Mouse (Mus musculus): ENCODE measurements around the gene Fndc3b.

The Fndc3b gene

DNA sequence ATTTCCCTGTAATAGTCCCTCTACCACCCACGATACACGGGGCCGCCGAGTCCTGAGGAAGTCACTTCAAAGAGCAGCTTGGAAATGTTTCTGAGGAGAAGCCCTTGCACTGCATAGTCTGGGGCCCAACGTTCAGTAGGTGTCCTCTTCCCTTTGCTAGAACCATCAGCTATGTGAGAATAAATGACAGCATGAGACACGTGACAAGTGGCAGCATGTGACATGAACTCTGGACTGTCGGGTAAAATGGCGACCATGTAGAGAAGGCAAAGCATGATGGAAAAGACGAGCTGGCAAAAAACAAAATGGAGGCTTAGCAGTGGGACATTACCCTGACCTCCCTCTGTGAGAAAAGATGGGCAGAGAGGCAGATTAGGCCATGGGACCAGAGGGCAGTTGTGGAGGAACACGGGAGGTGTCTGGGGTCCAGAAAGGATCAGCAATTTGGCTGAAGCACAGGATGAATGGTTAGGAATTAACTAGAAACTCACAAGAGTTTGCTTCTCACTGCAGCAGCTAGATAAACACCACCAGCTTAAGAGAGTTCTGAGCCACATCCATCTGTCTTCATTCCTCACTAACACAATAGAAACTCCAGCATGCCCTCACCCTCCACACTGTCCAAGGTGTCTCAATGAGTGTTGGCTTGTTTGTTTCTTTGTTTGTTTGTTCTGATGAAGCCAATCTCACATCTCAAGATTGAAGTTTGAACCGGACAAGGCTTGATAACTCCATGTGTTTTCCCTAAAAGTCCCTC is 118.2 kb downstream of the Fndc3b start:
- no peak for DNase-seq (ENCODE audit: low read depth)

DNA sequence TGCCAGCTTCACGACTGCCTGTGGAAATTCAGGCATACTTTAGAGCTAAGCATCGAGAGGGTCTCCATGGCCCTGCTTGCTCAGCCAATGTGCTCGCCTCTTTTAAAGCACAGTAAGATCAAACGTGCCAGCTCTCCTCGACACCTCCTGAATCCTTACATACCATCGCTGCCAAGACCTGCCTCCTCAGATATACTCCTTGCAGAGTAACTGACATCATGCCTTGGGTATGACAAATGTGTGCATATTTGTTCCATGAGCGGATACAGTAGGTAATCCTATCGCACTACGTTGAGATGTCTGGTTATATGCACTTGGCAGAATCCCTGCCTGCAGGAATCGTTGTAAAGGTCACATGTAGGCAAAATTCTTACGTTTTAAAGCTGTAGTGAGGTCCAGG is 120.3 kb downstream of the Fndc3b start:
- DNase-seq (ENCODE audit: low read depth), result no peak

DNA sequence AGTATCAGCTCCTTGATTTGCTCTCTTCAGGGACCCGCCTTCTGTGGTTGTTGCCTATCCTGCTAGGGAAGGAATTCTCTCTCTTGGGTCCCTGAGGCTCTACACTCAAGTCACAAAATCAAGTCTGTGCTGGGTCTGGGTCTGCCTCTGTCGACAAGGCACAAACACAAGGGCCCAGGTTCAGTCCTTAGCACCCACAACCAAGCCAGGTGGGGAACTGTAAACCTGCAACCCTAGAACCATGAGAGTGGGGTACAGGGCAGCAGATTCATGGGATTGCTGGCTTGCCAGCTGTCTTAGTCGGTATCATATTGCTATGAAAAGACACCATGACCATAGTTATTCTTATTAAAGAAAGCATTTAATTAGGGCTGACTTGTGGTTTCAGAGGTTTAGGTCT is 121.8 kb downstream of the Fndc3b start:
- DNase-seq (ENCODE audit: low read depth), result no peak

DNA sequence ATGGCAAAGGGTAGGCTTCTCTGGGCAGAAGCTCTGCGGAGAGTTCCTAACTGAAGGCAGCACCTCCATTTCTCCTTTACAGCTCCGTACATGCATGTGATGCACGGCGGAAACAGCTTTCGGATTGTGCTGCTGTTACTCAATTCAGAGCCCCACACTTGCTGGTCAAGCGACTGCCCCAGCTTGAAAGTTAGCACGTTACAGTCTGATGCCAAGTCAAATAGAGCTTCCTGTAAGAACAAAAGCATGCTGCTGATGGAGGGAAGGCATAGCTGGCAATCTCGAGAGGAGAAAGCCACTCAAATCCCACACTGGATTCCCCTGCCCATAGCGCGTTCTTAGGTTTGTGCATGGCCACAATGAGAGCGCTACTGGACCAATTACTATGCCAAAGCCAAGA is 122.5 kb downstream of the Fndc3b start:
- DNase-seq (ENCODE audit: low read depth), result no peak

DNA sequence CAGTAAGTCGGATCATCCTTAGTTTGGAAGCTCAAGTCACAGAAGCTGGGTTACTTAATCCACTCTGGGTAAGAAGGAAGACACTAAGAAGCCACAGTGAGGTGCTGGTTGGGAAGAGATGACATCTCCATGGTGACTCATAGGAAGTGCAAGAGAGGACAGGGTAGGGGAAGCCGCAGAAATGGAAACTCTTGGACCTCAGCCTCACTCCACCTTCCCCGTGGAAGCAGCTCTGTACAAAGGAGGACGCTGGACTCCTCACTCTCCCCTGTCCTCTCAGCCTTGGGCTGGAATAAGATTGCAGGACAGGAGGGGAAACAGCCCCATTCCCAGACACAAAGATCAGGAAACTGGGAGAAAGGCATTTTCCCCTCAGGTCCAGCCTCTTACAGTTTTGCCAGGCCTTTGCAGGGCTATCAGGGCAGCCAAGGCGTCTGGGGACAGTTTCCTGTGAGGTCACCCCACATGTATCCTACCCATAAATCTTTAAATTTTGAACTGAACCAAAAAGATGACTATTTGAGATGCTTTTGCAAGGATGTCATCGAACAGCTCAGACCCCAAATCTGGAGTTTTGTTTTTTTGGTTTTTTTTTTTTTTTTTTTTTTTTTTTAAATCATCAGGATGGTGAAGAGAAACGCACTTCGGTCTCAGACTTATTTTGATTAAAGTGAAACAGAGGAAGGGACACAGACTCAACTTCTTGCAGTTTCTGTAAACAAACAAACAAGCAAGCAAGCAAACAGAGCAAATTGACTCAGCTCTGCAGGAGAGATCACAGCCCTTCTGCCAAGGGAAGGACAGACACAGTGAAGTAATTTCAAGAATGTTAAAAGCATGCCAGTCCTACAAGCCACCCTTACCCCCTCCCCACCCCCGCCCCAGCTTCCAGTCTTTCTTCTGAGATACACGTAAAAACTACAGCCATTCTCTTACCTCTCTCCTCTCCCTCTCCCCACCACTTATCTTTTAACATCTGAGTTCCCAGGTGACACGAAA is 126.2 kb downstream of the Fndc3b start:
- no peak for DNase-seq (ENCODE audit: low read depth)

DNA sequence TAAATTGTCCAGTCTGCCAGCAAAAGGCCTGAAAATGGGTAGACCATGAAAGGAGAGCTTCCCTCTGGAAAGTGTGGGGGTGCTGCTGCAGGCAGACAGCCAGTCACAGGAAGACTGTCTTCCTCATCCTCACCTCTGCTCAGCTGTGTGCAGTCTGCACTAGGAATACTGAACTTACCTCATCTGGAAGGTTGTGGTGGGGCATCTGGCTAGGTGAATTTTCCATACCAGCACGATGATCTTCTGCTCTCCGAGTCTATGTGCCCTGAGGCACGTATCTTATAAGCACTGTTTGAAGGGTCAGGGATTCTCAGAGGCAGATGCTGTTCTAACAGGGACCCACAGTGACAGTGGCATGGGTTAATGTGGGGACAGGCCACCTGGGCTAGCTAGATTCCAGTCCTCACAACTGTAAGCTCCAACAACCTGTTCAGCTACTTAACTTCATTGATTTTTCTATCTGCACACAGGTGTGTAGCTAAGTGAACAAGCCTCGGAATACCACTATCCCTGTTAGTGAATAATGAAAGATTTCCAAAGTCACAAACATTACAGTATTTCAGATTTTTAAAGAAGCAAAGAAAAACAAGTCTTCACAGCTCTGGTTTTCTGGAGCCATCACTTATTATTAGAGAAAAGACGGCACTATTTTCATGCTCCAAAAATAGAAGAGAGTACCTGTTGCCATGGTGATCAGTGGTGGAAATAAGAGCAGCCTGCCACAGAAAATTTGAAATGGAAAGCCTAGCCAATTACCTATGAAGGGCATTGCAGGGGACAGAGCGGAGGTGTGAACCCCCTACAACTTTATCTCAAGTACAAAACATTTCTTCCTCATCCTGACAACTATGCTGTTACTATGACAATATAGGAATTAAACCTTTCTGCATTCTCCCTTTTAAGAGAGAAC is 128.9 kb downstream of the Fndc3b start:
- no peak for DNase-seq (ENCODE audit: low read depth)

DNA sequence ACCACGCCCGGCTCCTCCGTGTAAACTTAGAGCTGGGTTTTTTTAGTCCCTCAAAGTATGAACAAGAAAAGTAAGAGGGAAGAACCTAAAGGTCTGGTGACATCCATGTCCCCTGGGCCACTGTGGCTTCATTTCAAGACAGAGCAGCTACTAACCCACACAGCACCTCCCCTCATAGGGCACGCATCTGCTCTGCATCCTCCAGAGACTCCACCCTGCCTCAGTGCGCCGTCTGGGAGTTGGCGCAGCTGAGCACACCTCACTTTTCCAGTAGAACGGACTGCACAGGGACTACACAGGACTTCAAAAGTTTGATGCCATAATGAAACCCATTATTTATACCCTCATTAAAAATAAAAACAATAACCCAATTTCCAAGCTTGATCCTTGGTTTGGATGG is 130.2 kb downstream of the Fndc3b start:
- no peak for DNase-seq (ENCODE audit: low read depth)

DNA sequence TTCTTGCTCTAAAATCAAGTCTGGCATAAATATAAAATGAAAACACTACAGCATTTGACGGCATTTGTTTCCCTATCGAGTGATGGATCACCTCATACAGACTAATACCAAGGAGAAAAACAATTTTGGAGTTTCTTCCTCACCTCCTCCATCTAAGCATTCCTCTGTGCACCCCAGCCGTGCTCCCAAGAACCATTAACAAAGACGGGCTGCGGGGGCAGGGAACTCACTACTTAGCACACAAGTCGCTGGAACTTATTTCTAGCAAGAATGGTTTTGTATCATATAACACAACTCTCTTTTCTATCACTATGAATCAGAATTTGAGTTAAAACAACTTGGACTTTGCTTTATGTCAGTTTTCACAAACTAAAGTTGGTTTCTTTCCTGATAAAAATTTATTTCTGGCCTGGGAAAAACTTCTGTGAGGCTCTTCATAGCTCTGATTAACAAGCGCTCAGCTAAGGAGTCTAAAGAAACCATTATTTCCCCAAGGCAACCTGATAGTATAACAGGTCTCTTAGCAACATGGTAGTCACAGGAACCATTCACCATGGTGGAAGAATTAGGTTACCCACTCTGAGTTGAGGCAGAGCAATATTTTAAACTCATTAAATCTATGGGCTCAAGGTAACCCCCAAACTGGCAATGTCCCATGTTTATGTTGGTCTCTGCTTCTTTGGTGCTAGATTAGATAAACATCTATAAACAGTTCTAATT is 131.1 kb downstream of the Fndc3b start:
- no peak for DNase-seq (ENCODE audit: low read depth)

DNA sequence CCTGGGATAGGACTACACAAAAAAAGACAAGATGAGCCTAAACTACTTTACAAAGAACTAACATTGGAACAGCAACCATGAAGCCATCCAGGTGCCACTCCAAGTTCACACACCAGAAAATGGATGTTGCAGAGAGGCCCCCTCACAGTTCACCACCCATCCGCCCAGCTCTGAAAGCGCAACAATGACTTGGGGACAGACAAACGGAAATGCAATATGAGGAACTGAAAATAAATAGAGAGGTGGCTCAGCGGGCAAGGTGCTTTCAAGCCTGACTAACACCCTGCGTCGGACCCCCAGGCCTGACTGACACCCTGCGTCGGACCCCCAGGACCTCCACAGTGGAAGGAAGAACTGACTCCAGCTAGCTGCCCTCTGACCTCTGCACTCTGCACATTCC is 131.9 kb downstream of the Fndc3b start:
- no peak for DNase-seq (ENCODE audit: low read depth)

DNA sequence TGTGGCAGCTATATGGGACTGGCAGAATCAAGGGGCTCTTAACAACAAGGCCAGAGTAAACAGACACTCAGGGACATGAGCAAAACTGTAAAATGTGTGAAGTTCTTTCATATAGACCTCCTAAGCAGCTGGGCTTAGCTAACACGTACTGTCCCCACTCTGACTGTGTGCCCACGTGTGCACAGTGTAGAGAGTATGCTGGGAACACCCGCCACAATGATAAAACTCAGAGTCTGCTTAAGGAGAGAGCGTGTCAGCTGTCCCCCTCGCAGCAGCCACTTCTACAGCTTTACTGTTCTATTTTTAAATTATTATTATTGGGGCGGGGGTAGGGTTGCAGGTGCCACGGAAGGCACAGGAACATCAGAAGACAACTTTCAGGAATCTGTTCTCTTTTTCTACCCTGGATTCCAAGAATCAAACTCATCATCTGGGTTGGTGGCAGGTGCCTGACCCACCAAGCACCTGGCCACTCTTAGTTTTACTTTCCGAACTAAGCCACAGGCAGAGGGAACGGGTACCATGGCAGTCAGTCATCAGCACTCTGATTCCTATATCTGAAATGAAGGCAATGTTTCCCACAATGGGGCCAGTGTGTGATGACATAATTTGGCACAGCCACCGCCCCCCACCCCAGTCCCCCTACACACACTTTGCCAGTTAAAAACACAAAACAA is 133.6 kb downstream of the Fndc3b start:
- no peak for DNase-seq (ENCODE audit: low read depth)

DNA sequence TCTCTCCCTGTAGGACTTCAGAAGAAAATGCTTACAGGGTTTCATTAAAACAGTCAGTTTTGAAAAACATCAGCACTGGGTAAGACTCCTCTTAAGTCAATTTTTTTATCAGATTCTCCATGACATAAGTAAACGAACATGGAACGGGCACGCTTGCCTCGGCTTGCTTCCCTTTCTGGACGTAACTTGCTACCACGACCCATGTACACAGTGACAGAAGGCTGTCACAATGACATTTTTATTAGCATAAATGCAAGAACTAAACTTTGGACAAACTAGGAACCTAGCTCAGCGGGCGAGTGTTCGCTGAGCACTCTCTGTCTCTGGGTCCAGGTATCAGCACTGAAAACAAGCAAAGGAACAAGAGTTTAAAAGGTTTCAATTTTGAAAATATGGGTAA is 136.9 kb downstream of the Fndc3b start:
- DNase-seq (ENCODE audit: low read depth), result no peak

DNA sequence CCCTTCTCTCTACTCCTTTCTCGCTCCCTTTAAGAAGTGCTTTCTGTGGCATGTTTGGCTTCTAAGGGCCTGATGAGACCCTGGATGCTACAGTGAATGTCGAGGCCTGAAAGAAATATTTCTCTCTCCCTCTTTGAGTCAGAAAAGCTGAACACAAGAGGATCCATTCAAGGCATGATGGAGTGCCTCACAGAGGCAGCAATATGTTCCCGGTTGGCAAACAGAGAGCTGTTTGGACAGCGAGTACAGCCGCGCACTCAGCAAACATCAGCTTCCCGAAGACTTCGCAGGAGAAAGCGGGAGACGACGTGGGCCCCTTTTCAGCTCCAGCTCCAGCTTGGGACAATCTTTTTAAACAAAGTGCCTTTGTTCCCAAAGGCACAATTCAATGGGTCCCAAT is 137.6 kb downstream of the Fndc3b start:
- DNase-seq (ENCODE audit: low read depth), result no peak

DNA sequence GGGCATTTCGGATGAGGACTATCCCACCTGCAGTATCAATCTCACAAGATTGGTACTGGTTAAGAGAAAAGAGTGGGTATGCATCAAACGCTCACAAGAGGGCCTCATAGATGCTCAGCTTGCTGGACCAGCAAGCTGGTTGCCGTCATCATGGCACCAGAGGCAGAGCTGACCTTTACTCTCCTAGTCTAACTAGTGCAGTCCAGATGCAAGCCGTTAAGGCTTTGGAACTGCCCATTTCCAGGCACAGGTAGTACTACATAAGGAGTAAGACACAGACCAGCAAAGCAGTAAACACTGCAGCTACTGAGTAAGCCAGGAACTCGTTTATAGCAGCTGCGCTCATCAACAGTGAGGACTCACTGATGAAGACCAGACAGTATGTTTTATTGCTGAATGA is 138.8 kb downstream of the Fndc3b start:
- no peak for DNase-seq (ENCODE audit: low read depth)

DNA sequence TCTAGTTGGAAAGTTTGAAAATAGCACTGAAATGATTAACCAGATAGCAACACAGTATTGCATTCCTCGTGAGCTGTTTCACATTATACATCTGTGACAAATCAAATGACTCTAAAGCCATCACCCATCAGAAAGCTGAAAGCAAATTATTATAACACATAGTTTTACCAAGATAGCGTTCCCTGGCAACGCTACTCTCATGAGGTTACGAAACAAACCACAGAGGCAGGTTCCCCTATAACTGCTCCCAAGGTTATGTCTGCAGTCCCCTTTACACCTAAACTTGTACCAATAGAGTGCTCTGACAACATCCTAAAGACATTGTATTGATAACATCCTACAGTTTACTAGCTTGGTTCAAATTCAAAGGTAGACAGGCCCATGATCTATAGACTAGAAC is 145.8 kb downstream of the Fndc3b start:
- no peak for DNase-seq (ENCODE audit: low read depth)

DNA sequence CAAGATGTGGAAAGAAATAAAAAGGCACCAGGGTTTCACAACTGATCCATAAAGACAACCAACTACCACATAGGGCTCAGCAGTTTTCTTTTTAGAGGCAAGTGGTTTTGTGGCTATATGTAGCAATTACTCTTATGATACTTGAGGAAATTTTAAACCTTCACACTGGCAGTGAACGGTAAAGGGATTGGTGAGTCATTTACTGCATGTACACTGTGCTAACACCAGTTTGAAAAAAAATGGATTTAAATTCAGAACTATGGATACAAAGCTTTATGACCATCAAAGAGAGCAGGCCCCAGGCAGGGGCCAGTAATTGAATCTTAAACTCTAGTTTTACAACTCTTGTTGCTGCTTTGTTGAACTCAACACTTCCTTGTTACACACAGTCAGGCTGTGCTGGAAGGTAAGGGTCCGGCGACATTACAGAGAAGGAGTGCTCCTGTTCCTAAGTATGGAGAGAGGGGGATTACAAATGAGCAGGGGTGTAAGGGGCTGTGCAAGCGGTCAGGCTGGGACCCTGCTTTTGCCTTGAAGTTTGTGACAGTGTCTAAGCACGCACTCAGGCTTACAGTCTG is 148.0 kb downstream of the Fndc3b start:
- no peak for DNase-seq (ENCODE audit: low read depth)

DNA sequence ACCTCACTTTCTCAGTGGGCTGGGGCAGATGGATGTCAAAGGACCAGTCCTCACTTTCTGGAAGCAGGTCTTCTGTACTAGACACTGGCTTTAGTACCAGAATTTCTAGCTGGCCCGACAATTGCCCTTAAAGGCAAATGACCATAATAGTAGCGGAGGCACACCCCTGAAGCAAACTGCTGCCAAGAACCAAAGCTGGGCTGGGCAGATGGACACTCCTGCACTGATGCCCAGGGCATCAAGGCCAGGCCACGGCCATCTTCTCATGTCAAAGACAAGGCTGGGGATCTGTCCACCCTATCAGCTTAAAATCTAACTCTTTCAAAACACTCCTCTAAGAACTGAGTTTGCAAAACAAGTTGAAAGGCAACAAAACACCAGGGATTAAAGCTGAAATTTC is 148.6 kb downstream of the Fndc3b start:
- DNase-seq (ENCODE audit: low read depth), result no peak

DNA sequence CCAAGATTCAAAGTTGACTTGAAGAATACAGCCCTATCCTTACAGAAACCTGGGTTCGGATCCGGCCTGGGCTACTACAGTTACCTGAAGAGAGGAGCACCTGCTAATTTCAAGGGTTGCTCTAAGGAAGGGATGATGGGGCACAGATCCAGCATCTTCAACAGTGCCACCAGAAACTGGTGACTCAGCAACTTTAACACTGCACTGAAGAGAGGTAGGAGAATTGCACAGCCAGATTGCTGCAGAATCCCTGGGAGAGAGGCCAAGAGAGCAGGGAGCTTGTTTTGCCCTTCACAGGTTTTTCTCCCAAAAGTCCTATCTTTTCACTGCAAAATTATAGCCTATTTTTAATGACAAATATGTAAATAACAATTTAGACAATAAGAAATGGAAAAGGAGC is 149.2 kb downstream of the Fndc3b start:
- DNase-seq (ENCODE audit: low read depth), result no peak

DNA sequence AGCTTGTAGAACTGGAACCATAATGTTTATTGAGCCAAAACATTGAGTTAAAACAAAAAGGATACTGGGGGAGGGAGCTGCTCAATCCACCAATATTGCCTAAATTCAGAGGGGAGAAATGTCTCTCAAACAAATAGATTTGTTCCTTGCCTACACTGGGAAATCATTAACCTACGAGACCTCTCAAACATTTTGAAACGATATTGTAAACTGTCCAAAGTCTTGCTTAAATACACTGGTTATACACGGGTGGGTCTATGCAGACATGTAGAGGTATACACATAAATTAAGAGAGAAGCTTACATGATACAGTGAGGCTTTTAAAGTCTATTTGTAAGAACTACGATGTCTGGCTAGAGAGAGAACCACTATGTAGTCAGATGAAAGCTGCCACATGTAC is 151.8 kb downstream of the Fndc3b start:
- DNase-seq (ENCODE audit: low read depth), result no peak

DNA sequence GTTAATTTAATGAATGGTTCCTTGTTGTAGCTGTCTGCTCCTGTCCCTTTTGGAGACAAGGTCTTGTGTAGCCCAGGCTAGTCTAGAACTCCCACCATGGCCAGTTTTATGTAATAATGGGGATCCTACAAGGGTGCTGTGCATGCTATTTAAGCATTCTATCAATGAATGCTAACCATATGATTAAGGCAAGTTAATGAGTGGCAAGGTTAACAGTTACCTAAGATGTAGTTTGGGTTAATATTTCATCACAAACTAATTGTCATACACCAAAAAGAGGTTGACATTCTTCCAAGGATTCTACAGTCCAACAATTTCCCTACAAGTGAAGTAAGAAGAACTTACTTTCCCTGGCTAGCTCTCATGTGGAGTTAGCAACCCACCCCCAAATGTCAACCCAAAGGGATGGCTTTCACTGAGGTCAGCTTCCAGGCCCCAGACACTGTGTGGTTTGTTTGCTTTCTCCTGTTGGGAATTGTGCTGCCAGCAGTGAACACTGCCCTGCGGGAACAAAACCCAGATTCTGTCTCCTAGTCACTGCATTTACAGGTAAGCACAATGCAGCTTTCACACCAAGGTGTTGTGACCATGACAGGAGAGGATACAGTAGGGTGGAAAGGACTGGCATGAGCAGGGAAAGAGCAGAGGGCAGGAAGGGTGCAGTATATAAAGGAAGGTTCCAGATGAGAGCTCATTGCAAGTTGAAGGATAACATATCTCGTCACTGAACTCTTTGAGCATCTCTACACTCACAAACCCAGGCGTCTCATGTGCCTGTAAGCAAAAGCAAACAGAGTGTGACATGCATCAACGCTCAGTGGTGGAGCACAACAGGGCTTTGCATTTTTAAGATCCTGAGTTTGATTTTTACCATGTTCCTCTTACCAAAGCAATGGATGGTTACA is 153.8 kb downstream of the Fndc3b start:
- DNase-seq (ENCODE audit: low read depth), result no peak

Data from induced T-regulatory cell, adult 2 months (primary cell).